Mouse (Mus musculus) layer of hippocampus, adult 11-12 months (tissue): ENCODE results near the gene Gm45713.
"Not testable (repeated sequence)": the region's sequence is repeated elsewhere in the genome, so short reads cannot be mapped to it uniquely, and the experiment has no call there.

ENCODE experiments used
- DNase-seq: peaks from one replicate; pipeline ENCODE4 v3.0.0; 2022; ENCODE audit warnings: low spot score

The Gm45713 gene

DNA sequence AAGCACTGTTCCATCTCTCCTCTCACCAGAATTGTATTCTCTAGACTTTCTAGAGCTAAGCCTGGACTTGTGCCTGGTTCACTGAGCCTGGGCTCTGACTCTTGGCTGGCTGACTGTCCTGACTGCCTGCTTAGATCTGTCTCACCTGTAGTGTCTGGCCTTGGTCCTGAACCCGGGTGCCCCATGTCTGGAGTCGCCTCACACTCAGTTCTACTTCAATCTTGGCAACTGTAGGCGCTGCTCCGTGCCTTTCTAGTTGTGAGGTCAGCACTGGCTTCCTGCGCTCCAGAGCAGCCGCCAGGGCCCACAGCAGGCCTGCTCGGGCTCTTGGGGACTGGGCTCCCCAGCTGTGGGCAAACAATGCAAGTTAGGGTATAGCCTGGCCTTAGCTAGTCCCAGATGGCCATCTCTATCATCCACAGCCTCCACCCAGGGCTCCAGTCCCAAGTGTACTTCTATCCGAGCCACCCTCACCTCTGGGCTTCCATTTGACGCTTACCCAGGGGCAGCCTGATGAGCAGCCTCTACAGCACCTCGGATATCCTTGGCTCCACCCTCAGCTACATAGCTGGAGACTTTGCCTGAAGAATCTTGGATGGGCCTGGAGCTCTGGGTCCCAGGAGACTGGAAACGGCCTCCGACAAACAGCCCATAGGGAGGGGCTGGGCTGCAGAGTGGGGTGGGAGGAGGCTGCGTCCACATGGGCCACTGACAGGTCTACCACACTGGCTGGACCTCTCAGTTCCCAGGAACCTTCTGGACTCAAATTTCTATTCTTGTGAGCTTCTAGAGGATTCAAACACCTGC is 8.5 kb upstream of the Gm45713 start:
- no peak for DNase-seq

DNA sequence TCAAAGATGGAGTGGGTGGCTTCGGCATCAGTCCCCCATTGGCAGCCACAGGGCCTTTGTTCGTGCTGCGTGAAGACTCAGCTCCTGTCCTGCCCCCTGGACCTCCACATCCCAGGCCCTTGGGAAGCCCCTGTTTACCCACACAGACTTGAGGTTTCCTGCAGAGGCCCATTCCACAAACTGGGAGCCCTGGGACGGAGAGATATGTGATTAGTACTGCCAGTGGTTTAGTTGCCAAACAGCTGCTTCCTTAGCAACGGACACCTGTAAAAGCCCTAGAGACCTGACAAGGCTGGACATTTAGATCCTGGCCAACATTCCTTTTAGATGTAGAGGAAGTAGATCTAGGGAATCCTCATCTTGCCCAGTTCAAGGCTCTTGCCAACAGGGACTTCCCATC is 5.9 kb upstream of the Gm45713 start:
- no peak for DNase-seq

DNA sequence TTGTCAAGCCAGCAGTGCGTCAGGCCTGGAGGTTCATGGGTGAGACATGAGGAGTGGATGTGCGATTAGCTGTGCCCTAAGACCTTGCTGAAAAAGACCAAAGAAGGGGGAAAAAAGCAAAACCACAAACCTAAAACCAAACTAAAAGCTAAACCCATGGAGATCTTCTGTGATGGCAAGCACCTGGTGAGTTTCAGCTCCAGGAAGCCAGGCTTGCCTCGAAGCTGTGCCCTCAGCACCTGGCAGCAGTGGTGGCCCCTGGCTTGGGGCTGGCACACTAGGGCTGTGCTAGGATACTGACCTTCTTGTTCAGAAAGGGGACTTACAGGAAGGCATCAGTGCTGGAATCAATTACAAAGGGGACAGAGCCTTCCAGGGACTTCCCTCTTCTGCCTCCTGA is 5.3 kb upstream of the Gm45713 start:
- DNase-seq: no peak

- DNase-seq: no peak
Measured at GRCm38 (mm10) chr7:45139904-45140723, 4.1 kb upstream of the Gm45713 start.

DNA sequence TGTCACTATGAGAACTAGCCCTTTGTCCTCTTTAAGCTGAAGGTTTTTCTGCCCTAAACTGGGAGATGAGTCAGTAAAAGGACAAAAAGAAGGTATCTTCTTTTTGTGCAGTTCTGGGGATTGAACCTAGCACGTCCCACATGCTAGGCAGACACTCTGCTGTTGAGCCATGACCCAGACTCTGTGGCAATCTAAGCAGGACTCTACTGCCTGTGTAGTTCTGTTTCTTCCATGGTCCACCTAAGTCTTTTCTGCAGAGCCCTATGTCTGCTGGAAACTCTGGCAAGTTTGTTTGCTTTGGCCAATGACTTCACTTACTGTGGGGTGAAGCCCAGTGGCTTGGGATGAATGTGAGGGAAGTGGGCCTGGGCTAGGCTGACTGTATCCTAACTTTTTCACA is 2.4 kb upstream of the Gm45713 start:
- DNase-seq: no peak

GRCm38 (mm10) chr7:45137171-45138006 is 1.4 kb upstream of the Gm45713 start:
- DNase-seq: no peak

GRCm38 (mm10) chr7:45135370-45135769 is 661 bp downstream of the Gm45713 start:
- DNase-seq: no peak

DNA sequence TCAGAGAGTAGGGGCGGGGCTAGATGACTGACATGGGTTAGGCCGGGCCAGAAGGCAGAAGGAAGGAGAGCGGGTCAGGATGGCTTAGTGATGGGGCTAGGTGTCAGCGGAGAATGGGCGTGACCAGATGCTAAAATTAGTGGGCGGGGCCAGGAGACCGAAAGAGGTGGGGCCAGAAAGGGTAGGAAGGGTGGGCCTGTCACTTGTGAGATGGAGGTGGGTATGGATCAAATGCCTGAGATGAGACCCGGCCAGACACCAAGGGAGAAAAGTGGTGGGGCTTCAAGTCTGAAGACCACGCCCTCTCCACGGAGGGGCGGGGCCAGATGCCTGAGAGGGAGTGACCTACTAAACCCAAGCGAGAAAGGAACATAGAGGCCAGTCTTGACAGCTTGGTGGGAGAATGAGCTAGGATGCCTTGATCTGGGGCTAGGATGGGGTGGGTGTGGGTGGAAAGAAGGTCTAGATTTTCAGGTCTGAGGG is 1.4 kb downstream of the Gm45713 start:
- DNase-seq: no peak

GRCm38 (mm10) chr7:45133446-45134159 is 2.4 kb downstream of the Gm45713 start:
- no peak for DNase-seq

DNA sequence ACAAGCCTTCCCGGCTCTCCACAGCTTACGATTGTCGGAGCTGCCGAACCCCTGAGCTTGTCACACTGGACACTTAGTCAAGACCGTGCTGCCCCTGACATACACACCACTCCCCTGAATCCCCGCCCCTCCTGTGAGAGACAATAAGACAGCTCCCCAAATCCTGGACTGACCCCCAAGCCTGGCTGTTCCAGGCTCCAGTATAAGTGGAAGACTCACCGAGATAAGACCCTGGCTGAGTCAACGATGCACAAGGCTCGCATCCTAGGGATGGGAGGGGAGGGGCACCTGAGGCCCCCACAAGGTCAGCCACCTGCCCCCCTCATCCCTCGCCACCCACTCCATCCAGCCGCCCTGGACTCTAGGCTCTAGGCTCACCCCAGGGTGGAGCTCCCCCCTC is 4.2 kb downstream of the Gm45713 start:
- DNase-seq: no peak

DNA sequence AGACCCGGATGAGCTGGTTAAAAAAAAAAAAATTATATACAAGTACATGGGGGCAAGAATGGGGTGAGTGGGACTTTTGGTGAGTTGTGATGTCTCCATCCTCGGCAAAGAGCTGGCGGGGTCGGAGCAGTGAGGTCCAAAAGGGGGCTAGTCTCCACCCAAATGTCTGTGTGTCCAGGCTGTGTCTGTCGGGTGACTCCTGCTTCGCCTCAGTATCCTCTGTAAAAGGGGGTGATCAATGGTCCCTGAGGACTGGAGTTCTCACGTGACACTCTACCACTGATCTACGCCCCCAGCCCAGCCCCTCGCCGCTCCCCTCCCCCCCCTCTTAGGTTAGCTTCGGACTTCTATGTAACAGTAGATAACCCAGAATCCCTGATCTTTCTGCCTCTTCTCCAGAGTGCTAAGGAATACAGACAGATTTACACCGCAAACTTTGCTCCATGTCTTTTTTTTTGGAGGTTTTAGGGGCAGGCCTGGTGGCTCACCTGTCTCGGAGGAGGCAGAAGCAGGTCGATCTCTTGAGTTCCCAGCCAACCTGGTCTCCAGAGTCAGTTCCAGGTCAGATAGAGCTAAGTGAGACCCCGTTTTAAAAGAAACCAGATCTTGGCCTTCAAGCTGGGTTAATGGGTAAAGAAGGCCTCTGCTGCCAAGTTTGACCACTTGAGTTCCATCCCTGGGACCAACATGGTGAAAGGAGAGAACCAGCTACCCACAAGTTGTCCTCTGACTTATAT is 6.1 kb downstream of the Gm45713 start:
- no peak for DNase-seq

DNA sequence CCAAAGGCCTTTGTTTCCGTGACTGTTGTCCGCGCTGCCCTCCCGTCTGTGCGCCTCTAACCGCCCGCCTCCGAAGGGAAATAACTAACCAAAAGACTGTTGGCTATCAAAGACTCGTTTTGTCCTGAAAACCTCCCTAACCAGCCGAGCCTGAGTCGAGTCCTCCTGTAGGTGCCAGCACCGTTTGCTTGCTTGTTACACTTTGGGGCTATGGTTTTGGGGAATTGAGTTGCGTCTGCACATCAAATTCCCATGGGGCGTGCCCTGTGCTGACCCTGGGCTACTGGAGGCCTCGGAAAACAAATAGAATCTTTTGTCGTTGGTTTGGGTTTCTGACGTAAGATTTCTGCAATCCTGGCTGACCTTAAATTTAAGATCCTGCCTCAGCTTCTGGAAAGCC is 6.7 kb downstream of the Gm45713 start:
- no peak for DNase-seq

DNA sequence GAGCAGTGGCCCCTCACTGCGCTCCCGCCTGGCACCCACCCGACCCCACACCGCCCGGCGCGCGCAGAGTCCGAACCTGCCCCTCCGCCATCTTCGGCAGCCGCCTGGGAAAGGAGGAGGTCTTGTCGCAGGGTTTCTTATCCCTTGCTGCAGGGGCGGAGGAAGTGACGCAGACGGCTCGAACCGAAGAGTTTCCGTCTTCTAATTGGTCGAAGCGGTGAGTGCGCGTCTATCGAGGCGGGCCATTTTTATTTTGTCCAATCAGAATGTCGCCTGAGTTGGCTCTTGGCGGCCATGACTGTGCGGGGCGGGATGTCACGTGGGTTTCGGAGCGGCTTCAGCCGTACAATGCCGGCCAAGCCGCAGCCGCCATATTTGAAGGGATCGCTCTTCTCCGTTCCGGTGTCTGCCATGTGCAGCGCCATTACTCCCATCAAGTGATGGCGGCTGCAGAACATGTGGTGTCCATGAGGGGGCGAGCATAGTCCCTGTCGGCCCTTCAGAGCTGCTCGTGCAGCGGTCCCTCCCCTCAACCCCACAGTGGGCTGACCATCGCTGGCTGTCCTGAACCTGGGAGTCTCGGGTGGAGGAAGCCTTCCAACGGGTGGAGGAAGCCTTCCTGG is 7.3 kb downstream of the Gm45713 start, which contains the start of gene Rpl13a:
Rpl13a (minus strand) TSS at position 138 of the 623 bp plus-strand sequence.
- peak; percentile 99 for DNase-seq

- no peak for DNase-seq
Measured at GRCm38 (mm10) chr7:45127700-45128224, 8.3 kb downstream of the Gm45713 start.

DNA sequence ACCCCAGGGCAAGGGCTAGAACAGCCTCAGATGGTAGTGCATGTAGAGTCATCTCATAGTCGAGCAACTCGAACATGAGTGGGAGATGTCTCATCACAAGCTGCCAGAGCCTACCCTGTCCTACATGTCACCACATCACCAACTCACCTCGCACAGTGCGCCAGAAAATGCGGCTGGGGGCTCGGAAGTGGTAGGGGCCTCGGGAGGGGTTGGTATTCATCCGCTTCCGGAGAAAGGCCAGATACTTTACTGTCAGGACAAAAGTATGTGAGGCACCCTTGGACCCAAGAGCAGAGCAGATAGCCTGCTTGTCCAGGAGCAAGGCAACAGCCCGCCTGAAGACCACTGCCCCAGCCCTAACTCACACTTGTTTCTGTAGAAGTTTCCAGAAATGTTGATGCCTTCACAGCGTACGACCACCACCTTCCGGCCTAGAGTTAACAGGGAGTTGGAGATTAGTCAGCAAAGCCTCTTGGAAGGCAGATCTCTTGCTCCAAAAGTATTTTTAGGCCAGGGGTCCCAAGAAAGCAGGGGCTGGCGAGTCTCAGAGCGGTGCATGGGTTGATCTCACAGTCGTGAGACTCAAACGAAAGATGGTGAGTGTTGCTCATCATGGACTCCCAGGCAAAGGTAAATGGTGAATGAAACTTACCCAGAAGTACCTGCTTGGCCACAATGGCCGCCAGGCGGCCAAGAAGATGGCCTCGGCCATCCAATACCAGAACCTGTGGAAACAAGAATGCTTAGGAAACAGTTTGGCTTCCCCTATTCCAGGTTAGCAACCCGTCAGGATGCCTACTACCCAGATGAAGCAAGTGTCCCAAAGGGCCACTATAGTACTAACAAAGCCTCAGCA is 9.0 kb downstream of the Gm45713 start:
- no peak for DNase-seq

- no peak for DNase-seq
Measured at GRCm38 (mm10) chr7:45126147-45126843, 9.7 kb downstream of the Gm45713 start.

DNA sequence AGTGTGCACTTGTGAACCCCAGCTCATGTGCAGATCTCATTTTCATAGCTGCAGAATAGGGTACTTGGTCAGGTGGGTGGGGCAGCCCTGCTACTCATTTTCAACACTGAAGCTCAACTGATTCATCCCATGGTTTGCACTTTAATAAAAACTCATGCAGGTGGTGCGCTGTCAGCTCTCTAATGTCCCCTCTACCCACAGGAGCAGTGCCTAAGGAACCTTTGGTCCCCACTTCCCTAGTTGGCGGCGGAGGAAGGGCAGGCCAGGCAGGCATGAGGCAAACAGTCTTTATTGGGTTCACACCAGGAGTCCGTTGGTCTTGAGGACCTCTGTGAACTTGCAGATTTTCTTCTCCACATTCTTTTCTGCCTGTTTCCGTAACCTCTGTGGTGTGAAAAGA is 10.4 kb downstream of the Gm45713 start:
- not testable (repeated sequence) for DNase-seq

DNA sequence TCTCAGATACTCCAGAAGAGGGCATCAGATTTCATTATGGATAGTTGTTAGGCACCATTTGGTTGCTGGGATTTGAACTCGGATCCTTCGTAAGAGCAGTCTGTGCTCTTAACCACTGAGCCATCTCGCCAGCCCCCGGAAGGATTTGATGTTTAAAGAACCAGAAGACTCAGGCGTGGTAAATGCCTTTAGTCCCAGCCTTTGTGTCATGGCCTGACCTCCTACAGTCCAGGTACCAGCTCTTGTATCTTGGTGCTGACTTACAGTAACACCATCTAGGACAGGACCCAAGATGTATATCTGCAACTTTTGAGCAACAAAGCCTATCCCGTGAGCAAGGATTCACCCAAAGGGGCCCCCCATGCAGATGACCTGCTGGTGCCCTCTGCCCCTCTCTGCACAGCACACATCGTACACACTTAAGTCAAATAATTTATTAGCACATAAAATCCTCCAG is 10.9 kb downstream of the Gm45713 start:
- no peak for DNase-seq
